25 mouse cellular contexts compared by ENCODE assay signal in the genomic region with DNA sequence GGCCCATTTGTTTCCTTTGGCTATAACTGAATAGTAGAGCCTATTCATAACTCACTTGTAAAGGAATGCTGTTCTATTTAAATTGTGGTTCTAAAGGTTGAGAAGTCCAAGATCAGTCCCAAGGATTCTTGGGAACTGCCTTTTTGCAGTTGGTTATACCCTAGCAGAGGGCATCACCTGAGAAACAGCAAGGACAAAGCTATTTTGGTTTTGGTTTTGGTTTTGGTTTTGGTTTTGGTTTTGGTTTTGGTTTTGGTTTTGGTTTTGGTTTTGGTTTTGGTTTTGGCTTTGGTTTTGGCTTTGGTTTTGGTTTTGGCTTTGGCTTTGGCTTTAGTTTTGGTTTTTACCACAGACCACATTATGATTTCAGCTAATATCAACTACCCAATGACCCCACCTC.
"Had no signal": no experiment of that assay in that cellular context is flagged by ENCODE, and none has a peak within 500 bp of the region (broad histone marks: within the 10 kb centered on the region; RNA-seq: fewer than 3 reads in every experiment).

No protein-coding gene starts in this region.

- H3K36me3 ChIP-seq: heart, embryonic 13.5 days; heart, embryonic 15.5 days; hindbrain, embryonic 13.5 days; hindbrain, embryonic 15.5 days; intestine, embryonic 15.5 days; limb, embryonic 13.5 days; limb, embryonic 15.5 days; liver, embryonic 12.5 days had no signal

- ATAC-seq: hindbrain, postnatal 0 days; inflammation-experienced regulatory T-cells, adult 6 months; intestine, embryonic 15.5 days; intestine, postnatal 0 days; liver, embryonic 12.5 days had no signal

- DNase-seq: gastrocnemius, postnatal 14 days; gastrocnemius, postnatal 36 days; heart, adult 11 months; heart, adult 2 months; heart, postnatal 14 days; heart, postnatal 36 days; kidney, adult 18-20 months; kidney, adult 8-10 months; kidney, postnatal 10 days; kidney, postnatal 25 days; kidney, postnatal 4 days; layer of hippocampus, adult 9-11 months; layer of hippocampus, postnatal 36 days; left cerebral cortex, postnatal 4 days had no signal

- H3K27ac ChIP-seq: heart, adult 2 months; heart, embryonic 13.5 days; heart, embryonic 15.5 days; hindbrain, embryonic 13.5 days; hindbrain, embryonic 15.5 days; hindbrain, postnatal 0 days; intestine, embryonic 15.5 days; limb, embryonic 13.5 days; limb, embryonic 15.5 days; liver, embryonic 12.5 days had no signal

- H3K27me3 ChIP-seq: heart, embryonic 13.5 days; heart, embryonic 15.5 days; hindbrain, embryonic 13.5 days; hindbrain, embryonic 15.5 days; intestine, embryonic 15.5 days; limb, embryonic 13.5 days; limb, embryonic 15.5 days; liver, embryonic 12.5 days had no signal

- H3K4me3 ChIP-seq: heart, adult 2 months; heart, embryonic 13.5 days; heart, embryonic 15.5 days; hindbrain, embryonic 13.5 days; hindbrain, embryonic 15.5 days; intestine, embryonic 15.5 days; limb, embryonic 13.5 days; limb, embryonic 15.5 days; liver, embryonic 12.5 days had no signal
